Mouse (Mus musculus) E14TG2a.4 (cell line): ENCODE results near the gene Kcnj9.

Experiments used
- CTCF ChIP-seq: conservative IDR thresholded peaks from 2 replicates; pipeline ENCODE4 v1.5.1; 2014; ENCODE audit warnings: low read length
- NANOG ChIP-seq: IDR thresholded peaks from 2 replicates; pipeline ENCODE4 v1.6.1; 2014; ENCODE audit warnings: borderline replicate concordance, low read length, mixed read lengths

GRCm38 (mm10) chr1:172344820-172345219, 15.7 kb upstream of the Kcnj9 start:
- TF ChIP-seq CTCF (no peak), NANOG (no peak)
